Mouse (Mus musculus): ENCODE measurements at regions not wholly inside any gene's neighbourhood (a gene's known extent, or its start where the extent isn't known, plus 50 kb on each side); places are given as distances from the start of the nearest gene placed in this dataset.

GRCm38 (mm10) chr16:81138583-81138982 is 61.9 kb upstream of the Ncam2 start:
- no peak for DNase-seq (ENCODE audit: low spot score in 2 of 2)

GRCm38 (mm10) chr16:81146019-81146418 is 54.5 kb upstream of the Ncam2 start:
- no peak for DNase-seq (ENCODE audit: low spot score in 2 of 2)

- peak; percentile 7 to 17 for DNase-seq (ENCODE audit: low spot score in 2 of 2)
These were observed 51.0 kb upstream of the Ncam2 start for GRCm38 (mm10) chr16:81149491-81149890.

Data from layer of hippocampus, postnatal 14 days (tissue).